Mouse (Mus musculus) testis, adult 2 months (tissue): ENCODE measurements at regions not wholly inside any gene's neighbourhood (a gene's known extent, or its start where the extent isn't known, plus 50 kb on each side); places are given as distances from the start of the nearest gene placed in this dataset.

Experiments
- CTCF ChIP-seq: fragments of 200-500 bp; IDR thresholded peaks from 2 replicates; pipeline ENCODE4 v1.5.1; 2012; ENCODE audit warnings: low read depth, mild to moderate bottlenecking, inconsistent platforms, low read length, moderate library complexity; ENCODE audit not compliant: control insufficient read depth, insufficient read depth, insufficient replicate concordance
- POLR2A ChIP-seq: fragments of 200-500 bp; IDR thresholded peaks from 2 replicates; pipeline ENCODE4 v1.6.1; 2012; ENCODE audit warnings: low read depth, mild to moderate bottlenecking, inconsistent platforms, low read length, moderate library complexity; ENCODE audit not compliant: control insufficient read depth

- no peak for TF ChIP-seq CTCF
- TF ChIP-seq POLR2A: no peak
Observed at GRCm38 (mm10) chr15:29199988-29200387, 972.4 kb upstream of the Ctnnd2 start.
